Mouse (Mus musculus) cerebral cortex, adult 2 months (tissue): ENCODE measurements around the gene Heg1.

Source experiments
- WGBS: fragments of 180-500 bp; shearing (Covaris S2); methylation state at CpG from one replicate; pipeline ENCODE4 v1.1.7; 2018; 5-methylcytosine and 5-hydroxymethylcytosine counted together

The Heg1 gene

DNA sequence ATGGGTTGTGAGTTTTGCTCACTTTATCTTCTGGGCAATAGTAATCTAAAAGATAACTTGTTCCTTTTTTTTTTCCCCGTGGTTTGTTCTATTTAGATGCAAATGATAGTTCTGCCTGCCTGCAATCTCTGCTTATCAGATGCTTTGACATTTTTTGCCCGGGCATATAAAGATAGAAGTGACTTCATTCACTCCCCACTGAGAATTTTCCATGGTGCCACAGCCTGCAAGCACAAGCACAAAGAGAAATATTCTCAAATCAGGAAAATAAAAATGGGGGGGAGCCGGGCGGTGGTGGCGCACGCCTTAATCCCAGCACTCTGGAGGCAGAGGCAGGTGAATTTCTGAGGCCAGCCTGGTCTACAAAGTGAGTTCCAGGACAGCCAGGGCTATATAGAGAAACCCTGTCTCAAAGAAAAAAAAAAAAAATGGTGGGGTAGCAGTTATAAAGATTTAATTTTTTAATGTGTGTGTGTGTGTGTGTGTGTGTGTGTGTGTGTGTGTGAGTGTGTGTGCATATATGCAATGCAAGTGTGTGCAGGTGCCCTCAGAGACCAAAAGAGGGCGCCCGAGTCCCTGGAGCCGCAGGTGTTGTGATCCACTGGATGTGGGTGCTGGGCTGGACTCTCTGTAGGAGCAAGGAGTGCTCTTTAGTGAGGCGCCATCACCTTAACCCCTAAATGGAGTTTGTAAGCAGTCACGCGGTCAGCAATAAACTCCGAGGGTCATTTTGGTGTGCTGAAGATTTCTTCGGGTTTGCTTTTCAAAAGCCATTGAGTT lies 22.1 kb downstream of the Heg1 start:
- 89% methylated on average over 14 of the region's 14 CpGs for WGBS

GRCm38 (mm10) chr16:33708031-33708430 lies 23.9 kb downstream of the Heg1 start:
- 57% methylated on average over 10 of the region's 10 CpGs for WGBS

GRCm38 (mm10) chr16:33708585-33709397 lies 24.6 kb downstream of the Heg1 start:
- WGBS, result 92% methylated on average over 12 of the region's 12 CpGs

DNA sequence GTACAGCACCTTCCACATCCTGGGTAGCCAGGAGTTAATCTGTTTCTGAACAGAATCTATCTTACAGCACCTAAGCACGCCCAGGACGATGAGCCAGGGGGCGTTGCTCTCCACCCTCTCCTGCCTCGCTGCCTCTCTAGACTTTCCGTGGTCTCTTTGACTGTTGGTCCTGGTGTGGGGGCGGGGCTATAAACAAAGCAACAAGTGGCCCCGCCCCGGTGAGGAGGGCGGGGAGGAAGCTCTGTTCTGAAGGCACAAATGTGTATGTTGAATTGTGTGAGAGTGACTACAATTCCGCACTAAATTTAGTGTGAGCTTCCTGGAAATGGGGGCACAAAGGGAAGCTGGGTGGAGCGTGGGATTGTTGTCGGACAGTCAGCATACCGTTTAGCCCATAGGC lies 30.1 kb downstream of the Heg1 start:
- WGBS, result 14% methylated on average over 13 of the region's 13 CpGs

DNA sequence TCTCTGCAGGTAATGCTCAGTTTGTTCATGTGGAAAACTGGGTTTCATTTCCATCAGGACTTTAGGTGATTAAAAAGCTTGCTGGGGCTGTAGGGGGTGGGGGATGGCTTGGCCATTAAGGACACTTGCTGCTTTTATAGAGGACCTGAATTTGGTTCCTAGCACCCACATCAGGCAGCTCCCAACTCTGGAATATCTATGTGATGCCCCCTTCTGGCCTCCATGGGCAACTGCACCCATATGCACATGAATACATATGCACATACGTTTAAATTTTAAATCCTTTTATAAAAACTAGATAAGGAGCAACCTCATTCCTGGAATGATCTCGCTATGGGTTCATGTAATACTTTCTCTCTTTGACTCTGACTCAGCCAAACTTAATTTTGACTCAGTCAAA lies 39.1 kb downstream of the Heg1 start:
- 99% methylated on average over 2 of the region's 2 CpGs for WGBS

GRCm38 (mm10) chr16:33723983-33724382 lies 39.8 kb downstream of the Heg1 start:
- 95% methylated on average over 3 of the region's 3 CpGs for WGBS

DNA sequence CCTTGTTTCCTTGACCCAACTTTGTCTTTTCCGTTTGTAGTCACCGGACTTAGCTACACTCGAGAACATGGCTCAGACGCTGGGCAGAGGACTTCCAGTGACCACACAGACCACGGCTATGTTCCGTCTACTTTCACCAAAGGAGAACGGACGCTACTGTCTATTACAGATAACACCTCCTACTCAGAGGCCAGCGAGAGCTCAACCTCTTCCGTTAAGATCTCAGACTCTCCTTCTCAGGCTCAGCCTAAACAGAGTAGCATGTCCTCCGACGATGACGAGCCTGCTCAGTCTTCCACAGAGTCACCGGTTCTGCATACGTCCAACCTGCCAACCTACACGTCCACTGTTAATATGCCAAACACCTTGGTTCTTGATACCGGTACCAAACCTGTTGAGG lies 42.1 kb downstream of the Heg1 start:
- WGBS, result 96% methylated on average over 17 of the region's 17 CpGs

GRCm38 (mm10) chr16:33726892-33727291 lies 42.7 kb downstream of the Heg1 start:
- 94% methylated on average over 7 of the region's 7 CpGs for WGBS

- 72% methylated on average over 13 of the region's 13 CpGs for WGBS
Observed at GRCm38 (mm10) chr16:33728427-33728826, 44.3 kb downstream of the Heg1 start.

DNA sequence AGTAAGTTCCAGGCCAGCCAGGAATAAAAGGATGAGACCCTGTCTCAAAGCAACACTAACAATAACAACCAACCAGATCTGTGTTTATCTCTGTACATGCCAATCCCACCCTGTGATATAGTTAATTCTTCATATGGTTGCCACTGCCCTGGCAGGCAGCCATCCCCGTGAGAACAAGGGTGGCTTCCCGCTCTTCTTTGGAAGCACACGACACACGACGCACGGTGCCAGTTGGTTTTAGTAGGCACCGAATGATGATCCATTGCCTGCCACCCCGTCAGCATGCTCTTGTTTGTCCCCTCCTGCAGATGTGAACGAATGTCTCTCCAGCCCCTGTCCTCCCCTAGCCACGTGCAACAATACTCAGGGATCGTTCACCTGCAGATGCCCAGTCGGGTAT lies 47.1 kb downstream of the Heg1 start:
- 78% methylated on average over 12 of the region's 12 CpGs for WGBS

DNA sequence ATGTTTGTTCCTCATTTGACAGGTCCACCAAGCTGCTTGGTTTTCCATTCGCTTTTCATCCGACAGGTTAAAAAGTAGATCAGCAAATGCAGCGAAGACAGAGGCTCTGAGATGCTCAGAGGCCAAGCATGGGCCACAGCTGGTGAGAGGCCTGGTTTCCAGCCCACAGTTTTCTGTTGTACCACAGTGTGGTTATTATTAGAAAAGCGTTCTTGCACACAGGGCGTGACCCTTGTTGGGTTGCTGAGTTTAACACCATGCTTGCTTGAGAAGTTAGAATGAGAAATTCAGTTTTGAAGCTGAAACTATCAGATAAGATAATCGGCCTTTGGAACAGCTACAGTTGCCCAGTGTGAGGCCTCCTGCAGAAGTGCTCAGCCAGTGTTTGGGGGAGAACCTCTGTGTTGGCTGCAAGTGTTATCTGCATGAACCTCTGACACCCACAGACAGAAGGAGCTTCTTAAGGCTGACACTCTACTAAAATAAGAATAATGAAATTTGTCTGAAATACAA lies 48.1 kb downstream of the Heg1 start:
- 79% methylated on average over 6 of the region's 6 CpGs for WGBS

DNA sequence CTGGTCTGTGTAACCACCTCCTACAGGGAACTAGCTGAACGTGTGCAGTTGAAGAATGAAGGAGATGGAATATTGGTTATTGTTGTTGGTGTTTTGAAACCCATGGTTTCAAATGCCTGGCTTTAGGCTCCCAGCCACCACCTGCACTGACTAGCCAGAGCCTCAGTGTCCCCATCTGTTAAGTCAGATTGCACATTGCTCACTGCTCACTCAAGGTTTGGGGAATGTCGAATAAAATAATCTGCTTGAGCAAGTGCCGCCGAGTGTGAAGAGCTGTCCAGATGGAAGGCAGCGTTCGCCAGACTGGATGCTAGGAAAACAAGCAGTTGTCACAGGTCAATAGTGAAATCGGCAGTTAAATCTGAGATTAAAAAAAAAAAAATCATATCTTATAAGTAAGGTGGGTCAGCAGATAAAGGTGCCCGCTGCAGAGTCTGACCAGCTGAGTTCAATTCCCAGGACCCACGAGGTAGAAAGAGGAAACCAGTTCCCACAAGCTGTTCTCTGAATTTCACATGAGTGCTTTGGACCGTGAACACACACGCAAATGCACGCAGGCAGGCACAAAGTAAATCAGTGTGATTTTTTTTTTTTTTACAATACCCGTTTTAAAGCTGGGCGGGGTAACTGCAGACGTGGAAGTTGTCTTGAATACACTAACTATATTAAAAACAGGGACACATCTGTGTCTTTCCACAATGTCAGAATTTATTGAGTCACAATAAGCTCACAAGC lies 48.8 kb downstream of the Heg1 start:
- WGBS, result 62% methylated on average over 15 of the region's 15 CpGs

DNA sequence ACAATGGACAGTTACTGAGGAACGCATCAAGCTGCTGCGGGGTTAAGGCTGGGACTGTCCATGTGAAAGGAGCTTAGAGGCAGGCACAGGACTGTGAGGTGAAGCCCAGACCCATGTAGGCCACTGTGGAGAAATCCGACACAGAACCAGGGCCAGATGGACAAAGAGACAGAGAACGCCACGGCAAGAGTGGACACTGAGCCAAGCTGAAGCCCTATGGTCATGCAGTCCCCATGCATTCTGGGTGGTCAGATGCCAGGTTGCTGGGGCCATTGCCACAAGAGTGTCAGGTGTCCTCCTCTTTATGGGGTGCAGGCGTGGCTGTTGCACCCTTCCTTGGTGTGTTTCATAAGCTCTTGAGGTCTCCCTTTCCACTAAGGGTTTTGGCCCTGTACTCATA lies 49.7 kb downstream of the Heg1 start:
- WGBS, result 96% methylated on average over 6 of the region's 6 CpGs

DNA sequence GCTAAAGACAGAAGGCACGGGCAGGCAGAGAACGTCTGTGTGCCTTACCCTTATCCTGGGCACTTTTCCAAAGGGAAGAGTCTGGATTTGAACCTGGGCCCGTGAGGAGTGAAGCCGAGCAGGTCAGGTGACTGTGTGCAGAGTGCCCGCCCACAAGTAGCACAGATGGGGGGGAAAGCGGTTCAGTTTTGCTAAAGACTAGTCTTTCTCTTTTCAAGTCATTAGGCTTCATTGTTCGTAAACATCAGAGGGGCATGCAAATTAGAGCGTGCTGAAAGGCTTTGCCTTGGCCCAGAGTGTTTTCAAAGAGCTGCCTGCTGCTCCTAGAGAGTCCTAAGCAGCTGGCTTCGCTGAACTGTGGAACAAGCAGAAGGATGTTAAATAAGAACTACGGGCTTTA lies 50.4 kb downstream of the Heg1 start:
- 24% methylated on average over 10 of the region's 10 CpGs for WGBS

DNA sequence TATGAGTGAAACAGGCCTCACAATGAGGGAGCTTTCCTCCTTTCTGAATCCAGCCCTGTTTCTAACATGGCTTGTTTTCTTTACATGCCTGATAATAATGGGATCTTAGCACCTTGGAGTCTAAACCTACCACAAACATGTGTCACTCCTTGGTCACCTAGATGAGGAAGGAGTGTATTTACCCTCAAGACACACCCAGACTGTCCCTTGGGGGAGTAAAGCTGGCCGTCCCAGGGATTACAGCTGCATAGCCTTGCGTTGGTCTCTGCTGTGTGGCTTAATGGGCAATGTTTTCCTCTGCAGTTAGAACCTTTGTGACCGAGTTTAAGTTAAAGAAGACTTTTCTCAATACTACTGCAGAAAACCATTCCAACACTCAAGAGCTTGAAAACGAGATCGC lies 51.1 kb downstream of the Heg1 start:
- WGBS, result 87% methylated on average over 5 of the region's 5 CpGs

DNA sequence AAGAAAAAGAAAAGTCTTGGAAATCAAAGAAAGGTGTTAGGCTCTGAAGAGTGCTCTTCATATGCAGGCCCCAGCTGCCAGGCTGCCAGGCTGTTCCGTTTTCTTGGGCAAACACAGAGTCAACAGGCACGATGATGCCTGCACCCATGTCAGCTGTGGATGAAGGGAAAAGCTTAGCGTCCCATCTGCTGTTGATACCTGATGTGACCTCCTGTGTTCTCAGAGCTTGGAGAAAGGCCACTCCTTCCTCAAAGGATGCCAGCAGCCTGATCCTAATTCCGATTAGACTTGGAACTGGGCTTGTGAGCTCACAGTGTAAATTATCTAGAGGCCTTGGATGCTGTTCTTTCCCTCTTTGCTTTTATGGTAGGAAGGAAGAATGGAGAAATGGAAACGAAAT lies 51.6 kb downstream of the Heg1 start:
- WGBS, result 71% methylated on average over 5 of the region's 5 CpGs

DNA sequence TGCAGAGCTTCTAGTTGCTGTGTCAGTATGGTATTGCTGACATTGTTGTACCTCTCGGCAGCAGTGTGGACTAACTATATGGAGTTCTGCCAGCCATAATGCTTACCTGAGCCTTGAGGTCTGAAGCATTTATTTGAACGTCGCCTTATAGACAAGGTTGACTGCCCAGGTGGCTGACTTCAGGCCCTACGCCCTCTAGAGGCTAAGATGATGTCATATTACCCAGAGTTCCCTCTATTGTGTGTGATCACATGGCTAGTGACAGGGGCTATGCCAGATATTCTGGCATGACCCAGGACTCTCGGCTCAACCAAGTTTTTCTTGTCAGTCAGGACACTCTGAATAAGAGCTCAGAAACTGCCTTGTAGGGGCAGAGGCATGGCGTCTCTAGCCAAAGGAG lies 52.6 kb downstream of the Heg1 start:
- WGBS, result 87% methylated on average over 6 of the region's 6 CpGs

DNA sequence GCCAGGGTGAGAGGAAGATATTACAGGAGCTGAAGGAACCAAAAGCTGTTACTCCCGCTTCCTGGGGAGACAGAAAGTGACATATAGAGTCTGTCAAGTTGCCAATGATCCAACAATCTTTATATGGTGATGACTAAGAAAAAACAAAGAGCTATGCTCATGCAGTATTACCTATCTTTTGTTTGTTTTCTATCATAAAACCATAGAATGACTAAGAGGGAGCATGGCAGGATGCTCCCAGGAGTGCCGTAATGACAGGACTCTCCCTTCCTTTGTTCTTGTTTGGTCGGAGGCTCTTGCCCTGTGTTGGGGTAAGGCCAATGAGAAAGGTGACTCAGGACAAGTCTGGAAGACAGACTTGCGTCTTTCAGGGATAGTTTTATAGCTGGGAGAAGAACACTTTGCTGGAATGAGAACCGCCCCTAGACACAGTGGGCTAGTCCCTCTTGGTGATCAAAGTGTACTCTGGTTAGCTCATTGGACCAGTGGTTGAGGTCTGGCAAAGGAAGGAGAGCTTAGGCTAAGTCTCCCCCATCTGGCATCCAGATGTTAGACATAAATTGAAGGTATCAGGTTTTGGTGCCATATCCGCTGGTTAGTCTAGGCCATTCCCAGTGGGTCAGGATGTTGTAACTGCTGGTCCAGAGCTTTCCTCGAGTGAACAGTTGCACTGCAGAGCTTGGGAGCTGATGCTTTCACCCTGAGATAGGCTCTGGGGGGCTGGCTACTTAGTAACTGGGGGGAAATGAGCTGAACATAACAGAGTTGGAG lies 55.0 kb downstream of the Heg1 start:
- WGBS, result 84% methylated on average over 7 of the region's 7 CpGs

DNA sequence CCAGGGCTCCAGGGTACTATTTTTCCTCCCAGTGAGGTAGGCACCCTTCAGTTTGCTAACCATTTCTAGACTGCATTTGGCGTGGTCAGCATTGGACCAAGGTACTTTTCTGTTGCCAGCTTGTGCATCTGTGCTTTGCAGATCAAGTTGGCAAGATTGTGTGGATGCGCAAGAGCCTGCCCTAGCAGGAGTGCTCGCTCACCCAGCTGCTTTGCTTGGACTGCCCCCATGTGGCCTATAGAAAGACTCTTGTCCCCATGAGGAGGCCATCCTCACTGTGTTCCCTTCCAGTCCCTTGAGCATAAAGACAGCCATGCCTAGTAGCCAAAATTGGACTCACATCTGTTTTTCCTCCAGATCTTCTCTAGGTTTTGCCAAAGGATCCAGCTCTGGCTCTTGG lies 55.6 kb downstream of the Heg1 start:
- 24% methylated on average over 3 of the region's 3 CpGs for WGBS

GRCm38 (mm10) chr16:33740416-33740815 lies 56.2 kb downstream of the Heg1 start:
- 52% methylated on average over 6 of the region's 6 CpGs for WGBS

DNA sequence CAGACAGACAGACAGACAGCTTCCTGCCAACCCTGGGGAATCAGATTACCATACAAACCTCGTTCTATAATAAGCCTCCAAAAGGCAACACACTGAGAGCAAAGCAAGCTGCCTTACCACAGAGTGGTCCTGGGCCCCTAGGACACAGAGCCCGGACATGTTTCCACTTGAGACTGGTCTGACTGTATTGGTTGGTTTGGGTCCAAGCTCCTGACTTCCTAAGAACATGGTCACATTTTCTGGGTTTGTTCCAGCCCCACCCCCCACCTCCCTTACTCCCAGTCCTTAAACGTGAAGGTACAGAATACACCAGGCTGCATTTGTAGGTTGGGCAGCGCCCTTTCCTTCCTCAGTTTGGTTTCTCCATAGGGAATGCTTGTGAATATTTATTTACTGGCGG lies 57.6 kb downstream of the Heg1 start:
- 58% methylated on average over 5 of the region's 5 CpGs for WGBS

- WGBS, result 84% methylated on average over 9 of the region's 9 CpGs
Observed at GRCm38 (mm10) chr16:33742233-33742632, 58.1 kb downstream of the Heg1 start.
